Mouse (Mus musculus) megakaryocyte, embryonic 14.5 days (primary cell): ENCODE measurements around the gene Abcb9.

Experiments used
- FLI1 ChIP-seq: IDR thresholded peaks from 2 replicates; pipeline ENCODE4 v1.6.1; 2012; ENCODE audit warnings: low read length, inconsistent platforms, mixed read lengths
- GATA1 ChIP-seq: IDR thresholded peaks from 3 replicates; pipeline ENCODE4 v1.6.1; 2012; ENCODE audit warnings: mixed read lengths, low read length, inconsistent platforms, borderline replicate concordance

DNA sequence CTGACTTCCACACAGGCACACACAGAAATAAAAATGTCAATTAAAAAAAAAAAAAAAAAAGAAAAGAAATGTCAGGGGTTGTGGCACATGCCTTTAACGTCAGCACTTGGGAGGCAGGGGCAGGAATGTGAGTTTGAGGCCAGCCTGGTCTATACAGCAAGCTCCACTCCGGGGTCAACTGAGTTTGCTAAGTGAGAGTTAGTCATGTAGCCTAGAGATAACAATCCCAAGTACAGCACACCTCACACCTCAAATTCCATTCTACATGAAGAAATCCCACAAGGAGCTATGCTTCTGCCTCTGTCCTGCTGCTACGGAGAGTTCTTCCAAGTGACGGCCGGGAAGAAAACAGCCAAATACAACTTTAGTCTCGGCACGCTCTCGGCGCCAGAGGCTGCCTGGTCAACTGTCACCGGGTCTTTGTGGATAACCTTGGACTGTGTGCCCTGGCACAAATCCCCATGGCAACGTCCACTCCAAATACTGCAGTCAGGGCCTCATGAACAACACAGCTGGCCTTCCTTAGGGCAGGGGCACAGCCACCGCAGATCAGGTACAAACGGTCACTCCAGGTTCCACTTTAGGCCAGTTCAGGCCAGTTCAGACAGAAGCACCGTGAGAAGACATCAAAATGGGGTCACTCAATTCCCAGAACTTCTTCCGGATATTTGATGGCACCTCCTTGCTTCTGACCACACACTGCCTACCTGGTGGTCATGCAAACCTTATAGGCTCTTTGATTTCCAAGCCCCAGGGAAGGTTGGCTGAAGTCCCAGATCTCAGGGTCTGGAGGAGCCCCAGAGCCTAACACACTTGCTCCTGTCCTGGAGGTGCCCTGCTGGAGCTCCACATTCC, 69.8 kb downstream of the Abcb9 start:
- no peak for TF ChIP-seq GATA1
- TF ChIP-seq FLI1 = no peak
